Mouse (Mus musculus) myocyte (in vitro differentiated cells): ENCODE results near the gene Bhlhb9.
"Not testable (repeated sequence)": the region's sequence is repeated elsewhere in the genome, so short reads cannot be mapped to it uniquely, and the experiment has no call there.

Source experiments
- CEBPB ChIP-seq: IDR thresholded peaks from 2 replicates; pipeline ENCODE4 v1.6.1; 2011; ENCODE audit warnings: mild to moderate bottlenecking, moderate library complexity; ENCODE audit not compliant: poor library complexity, insufficient read depth, severe bottlenecking
- MYOD1 ChIP-seq, 3 experiments: IDR thresholded peaks; one replicate each; pipeline ENCODE4 v1.6.1; 2011; ENCODE audit warnings: control low read depth in 2 of 3, low read depth in 2 of 3, mild to moderate bottlenecking in 2 of 3, moderate library complexity in 1 of 3; ENCODE audit not compliant: insufficient read length in 2 of 3, control insufficient read depth in 1 of 3

DNA sequence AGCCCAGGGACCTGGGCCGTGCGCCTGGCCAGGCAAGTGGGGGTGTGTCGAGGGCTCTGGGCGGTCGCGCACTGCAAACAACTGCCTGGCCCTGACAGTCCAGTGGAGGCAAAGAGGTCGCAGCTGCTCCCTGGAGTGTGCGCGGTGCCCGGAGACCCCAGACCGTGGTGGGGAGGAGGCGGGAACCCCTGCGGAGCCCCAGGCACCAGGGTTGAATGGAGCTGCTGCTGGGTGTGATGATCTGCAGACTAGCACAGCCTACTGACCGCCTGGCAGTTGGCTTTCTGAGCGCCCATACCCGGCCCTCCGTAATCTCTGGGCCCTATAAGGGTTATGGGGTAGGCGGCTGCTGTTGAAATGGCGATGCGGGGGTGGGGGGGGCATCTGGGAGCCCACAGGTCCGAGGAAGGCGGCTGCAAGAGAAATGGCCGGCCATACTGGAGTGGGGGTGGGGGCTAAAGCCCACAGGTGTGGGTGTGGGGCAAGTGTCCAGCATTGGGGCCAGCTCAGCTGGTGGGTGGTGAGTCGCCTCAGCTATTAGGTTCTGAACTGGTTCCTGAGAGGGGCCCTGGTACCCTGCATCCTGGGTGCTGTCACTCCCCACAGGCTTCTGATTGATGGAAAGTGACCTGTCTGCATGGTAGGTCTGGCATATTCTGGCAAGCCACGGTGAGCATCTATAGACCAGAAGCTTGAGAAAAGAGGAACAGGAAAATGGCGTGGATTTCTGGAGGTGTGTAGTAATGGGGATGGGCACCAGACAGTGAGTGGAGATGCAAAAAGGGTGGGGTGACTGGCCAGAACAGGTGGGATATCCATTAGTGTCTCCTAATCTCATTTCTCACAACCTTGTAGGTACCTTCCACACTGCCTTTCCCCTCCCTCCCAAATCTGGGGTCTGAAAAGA is 836 bp upstream of the Bhlhb9 start:
- not testable (repeated sequence) for TF ChIP-seq CEBPB; MYOD1 (IDR thresholded peaks at IDR 0.05; ENCODE audit: control insufficient read depth in 1 of 3, insufficient read length in 2 of 3, low read depth in 2 of 3)
